Mouse (Mus musculus): ENCODE data around the gene Tmem107. TPM values are rescaled to one million over a fixed set of nuclear protein-coding genes. Genes with fewer than 3 reads are reported as not detected.
"Not testable (repeated sequence)": the region's sequence is repeated elsewhere in the genome, so short reads cannot be mapped to it uniquely, and the experiment has no call there.

Tmem107 gene
- total RNA-seq, 2 experiments from 2014 or later = 5.8 to 7.8 TPM

- no peak for DNase-seq
- intact Hi-C loops (cut with DNase I) = loop anchor here (2.0 to 10.0 kb wide), 3 partner anchors 17 to 325 kb away; partner anchors contain the start of genes 9130213A22Rik and Kdm6b
These were observed 19.1 kb downstream of the Tmem107 start for GRCm38 (mm10) chr11:69089616-69090290.

GRCm38 (mm10) chr11:69090367-69090766 is 19.8 kb downstream of the Tmem107 start:
- no peak for DNase-seq
- intact Hi-C loops (cut with DNase I) = loop anchor here (10.0 kb wide), 1 partner anchor 324 kb away; the partner anchor contains the start of gene Kdm6b

DNA sequence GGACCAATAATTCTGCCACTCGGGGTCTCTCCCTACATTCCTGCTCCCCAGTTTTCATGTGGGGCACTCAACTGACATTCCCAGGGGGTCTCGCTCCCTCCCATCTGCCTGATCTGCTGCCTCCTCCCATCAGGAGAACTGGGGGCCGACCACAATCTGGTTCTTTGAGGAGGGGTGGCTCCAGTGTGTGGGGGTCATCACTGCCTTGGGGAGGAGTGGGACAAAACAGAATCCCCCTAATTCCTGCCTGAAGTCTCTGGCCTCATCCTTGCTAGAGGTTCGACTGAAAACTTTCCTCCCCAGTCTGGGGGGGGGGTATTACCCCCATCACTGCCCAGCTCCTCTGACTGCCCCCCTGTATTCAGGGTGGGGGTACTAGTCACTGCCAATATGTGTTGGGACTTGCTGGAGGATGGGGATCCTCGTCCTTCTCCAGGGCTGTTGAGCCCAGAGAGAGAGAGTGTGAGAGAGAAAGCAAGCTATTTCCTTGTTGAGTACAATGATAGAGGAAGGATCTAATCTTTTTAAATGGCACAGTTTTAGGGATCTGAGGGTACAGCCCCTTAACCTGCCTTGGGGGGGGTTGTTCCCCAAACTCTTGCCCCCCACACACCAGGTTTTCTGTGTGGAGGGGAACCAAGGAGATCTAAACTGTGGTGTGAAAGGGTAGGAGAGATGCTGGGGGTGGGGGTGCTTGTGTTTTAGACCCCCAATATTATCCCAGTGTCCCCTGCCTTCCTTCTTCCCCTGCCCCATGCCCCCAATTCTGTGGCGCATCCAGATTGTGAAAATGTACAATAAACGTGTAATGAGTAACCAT is 21.2 kb downstream of the Tmem107 start:
- DNase-seq = no peak
- intact Hi-C loops (cut with DNase I) = loop anchor here (10.0 kb wide), 1 partner anchor 323 kb away; the partner anchor contains the start of gene Kdm6b

DNA sequence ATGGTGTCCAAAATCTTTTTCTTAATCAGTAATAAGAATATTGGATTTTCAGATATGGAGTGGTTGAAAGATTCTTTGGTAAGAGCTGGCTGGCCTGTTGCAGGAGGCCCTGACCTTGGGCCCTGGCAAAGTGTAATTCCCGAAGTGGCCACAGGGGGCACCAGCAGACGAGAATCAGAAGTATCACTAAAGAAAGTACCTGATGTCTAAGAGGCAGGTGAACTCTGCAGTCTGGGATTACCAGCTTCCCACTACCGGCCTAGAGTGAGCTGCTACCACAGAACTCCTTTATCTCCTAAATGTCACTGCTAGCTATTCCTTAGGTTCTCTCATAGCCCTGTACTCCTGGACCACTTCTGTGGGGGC is 21.8 kb downstream of the Tmem107 start:
- intact Hi-C loops (cut with DNase I) = loop anchor here (10.0 kb wide), 1 partner anchor 322 kb away; the partner anchor contains the start of gene Kdm6b

GRCm38 (mm10) chr11:69092871-69093270 is 22.3 kb downstream of the Tmem107 start:
- intact Hi-C loops (cut with DNase I) = loop anchor here (10.0 kb wide), 1 partner anchor 322 kb away; the partner anchor contains the start of gene Kdm6b

More for the DNA sequence above, 21.8 kb downstream of the Tmem107 start:
- peak; percentile 92 to 95 for DNase-seq

DNA sequence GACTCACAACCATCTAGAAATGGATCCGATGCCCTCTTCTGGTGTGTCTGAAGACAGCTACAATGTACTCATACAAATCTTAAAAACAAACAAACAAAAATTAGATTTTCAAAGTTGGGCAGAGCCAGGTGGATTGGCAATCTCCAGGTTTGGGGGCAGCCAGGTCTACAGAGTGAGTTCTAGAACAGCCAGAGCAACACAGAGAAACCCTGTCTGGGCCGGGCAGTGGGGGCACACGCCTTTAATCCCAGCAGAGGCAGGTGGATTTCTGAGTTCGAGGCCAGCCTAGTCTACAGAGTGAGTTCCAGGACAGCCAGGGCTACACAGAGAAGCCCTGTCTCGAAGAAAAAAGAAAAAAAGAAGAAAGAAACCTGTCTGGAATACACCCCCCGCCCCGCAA is 23.2 kb downstream of the Tmem107 start:
- not testable (repeated sequence) for DNase-seq
- intact Hi-C loops (cut with DNase I) = loop anchor here (10.0 kb wide), 1 partner anchor 321 kb away; the partner anchor contains the start of gene Kdm6b

More at GRCm38 (mm10) chr11:69092871-69093270, 22.3 kb downstream of the Tmem107 start:
- DNase-seq = no peak

- DNase-seq = peak; percentile 99 to 100
- intact Hi-C loops (cut with DNase I) = loop anchor here (10.0 kb wide), 1 partner anchor 320 kb away; the partner anchor contains the start of gene Kdm6b
These were observed 24.3 kb downstream of the Tmem107 start, which contains the start of gene Per1 for GRCm38 (mm10) chr11:69094697-69095429. Gene Per1 (plus strand): TSS chr11:69095217.

DNA sequence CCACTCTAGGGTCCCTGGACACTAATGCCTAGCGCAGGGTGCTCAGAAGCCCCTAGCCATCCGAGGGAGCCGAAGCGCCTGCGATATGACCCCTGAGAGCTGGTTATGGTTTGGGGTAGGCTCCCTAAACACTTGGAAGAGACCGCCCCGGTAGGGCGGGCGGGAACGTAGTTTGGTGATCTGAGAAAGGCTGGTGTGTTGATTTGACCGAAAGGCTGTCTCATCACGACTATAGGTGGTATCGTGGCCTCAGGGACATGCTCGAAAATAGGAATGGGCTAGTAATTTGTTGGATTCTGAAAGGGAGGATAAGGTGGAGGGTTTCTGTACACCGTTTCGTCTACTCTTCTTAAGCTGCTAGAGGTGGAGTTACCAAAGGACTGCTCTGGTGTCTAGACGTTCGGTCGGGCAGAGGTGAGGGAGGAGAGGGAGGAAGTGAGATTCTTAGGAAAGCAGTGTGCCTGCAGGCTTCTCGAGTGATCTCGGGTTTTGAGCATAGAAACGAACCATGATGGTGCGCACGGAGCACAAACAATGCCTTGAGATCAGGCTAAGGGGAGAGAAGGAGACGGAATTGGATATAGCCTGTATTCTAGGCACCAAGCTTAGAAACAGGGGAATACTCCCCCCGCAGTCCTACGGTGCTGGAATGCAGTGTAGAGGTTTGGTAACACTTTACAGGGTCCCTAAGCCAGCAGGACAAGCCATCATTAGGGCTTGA is 25.1 kb downstream of the Tmem107 start:
- DNase-seq = peak; percentile 60 to 68
- intact Hi-C loops (cut with DNase I) = loop anchor here (10.0 kb wide), 1 partner anchor 319 kb away; the partner anchor contains the start of gene Kdm6b

DNA sequence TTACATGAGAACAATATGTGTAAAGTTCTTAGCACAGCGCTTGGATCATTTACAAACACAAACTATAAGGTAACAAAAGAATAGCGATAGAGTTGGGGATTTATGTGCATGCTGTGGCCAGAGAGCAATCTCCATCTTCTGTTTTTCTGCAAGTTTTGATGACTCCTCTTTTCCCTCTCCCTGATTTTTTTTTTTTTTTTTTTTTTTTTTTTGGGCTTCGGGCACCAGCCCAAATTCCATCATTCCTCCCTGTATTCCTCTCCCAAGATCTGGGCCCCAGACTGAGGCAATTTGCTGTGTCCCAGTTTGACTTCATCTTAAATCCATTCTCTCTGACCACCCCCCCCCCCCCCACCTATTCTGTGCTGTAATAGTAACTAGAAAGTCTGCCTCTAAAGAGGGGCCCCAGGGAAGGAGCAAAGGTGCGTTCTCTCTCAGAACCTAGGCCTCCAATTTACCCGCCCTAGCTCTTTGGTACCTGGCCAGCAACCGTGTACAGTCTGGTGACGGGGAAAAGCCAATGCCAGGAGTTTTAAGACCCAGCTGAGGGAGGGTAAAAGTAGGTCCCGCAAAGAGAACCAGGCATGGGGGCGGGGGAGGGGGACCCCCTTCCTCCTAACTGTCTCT is 25.9 kb downstream of the Tmem107 start:
- DNase-seq = no peak
- intact Hi-C loops (cut with DNase I) = loop anchor here (10.0 kb wide), 1 partner anchor 318 kb away; the partner anchor contains the start of gene Kdm6b

GRCm38 (mm10) chr11:69096987-69097900 is 26.6 kb downstream of the Tmem107 start:
- intact Hi-C loops (cut with DNase I) = loop anchor here (10.0 kb wide), 1 partner anchor 318 kb away; the partner anchor contains the start of gene Kdm6b
- peak; percentile 100 for DNase-seq

DNA sequence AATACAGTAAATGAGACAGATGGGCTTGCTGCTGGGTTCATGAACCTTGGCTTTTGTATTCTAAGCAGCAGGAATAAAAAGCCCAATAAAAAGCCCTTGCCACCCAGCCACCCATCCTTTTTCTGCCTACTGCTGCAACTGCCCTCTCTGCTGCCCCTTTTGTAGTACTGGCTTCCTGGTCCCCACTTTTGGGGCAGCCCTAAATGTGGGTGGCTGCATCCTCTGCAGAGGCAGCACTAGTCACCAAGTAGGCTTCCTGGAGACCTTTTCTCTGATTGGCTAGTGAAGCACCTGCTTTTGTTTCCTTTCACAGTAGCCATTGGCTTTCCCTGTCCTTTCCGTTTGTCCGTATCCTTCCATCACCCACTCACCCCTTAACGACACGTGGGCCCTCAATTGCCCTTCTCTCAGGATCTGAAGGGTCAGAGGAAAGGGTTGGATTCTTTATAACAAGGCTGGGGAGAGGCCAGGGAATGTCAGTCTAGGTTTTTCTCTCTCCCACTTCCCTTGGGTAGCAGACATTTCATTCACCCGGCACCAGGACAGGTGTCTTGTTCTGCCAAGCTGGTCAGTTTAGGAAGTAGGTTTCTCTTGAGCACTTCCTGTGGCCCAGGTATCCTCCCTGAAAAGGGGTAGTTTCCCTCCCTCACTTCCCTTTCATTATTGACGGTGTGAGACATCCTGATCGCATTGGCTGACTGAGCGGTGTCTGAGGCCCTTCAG is 27.6 kb downstream of the Tmem107 start:
- peak in 1 of 2 experiments; percentile 48 for DNase-seq
- intact Hi-C loops (cut with DNase I) = loop anchor here (10.0 kb wide), 1 partner anchor 317 kb away; the partner anchor contains the start of gene Kdm6b

GRCm38 (mm10) chr11:69098762-69099091 is 28.1 kb downstream of the Tmem107 start:
- intact Hi-C loops (cut with DNase I) = loop anchor here (10.0 kb wide), 1 partner anchor 316 kb away; the partner anchor contains the start of gene Kdm6b
- peak; percentile 98 for DNase-seq

DNA sequence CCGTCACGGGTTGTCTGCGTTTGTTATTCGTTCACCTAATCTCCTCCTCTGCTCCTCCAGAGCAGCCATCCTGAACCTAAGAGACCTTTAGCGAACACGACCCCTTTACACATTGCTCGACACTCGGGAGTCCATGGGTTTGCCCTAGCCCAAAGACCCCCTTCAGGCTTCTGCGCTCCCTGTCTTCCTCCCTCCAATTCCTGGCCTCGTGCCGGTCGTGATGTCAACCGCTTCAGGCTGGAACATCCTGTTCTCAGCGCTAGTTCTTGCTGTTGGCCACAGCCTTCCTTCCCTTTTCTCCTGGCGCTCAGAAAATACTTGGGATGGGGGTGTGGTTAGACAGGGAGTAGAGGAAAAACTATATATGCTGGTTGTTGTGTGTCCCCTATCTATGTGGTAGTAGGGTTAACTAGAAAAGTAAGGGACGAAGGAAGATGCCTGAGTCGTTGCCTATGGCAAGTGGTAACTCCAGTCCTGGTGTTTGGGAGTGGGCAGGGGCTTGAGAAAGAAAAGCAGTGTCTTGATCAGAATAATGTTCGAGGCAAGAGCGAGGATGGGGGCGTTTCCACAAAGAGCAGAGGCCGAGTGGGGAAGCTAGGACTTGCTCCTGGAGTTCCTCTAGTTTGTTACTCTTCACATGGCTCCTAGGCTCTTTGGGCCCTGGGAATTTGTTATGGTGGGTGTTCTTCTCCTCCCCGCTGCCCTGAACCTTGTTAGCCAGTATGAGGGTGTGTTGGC is 28.7 kb downstream of the Tmem107 start:
- intact Hi-C loops (cut with DNase I) = loop anchor here (10.0 kb wide), 1 partner anchor 315 kb away; the partner anchor contains the start of gene Kdm6b
- peak; percentile 92 to 95 for DNase-seq

- intact Hi-C loops (cut with DNase I) = loop anchor here (2.0 to 10.0 kb wide), 2 partner anchors 15 to 315 kb away; partner anchors contain the start of gene Kdm6b
- DNase-seq = peak; percentile 96 to 97
These were observed 29.3 kb downstream of the Tmem107 start for GRCm38 (mm10) chr11:69099915-69100345.

DNA sequence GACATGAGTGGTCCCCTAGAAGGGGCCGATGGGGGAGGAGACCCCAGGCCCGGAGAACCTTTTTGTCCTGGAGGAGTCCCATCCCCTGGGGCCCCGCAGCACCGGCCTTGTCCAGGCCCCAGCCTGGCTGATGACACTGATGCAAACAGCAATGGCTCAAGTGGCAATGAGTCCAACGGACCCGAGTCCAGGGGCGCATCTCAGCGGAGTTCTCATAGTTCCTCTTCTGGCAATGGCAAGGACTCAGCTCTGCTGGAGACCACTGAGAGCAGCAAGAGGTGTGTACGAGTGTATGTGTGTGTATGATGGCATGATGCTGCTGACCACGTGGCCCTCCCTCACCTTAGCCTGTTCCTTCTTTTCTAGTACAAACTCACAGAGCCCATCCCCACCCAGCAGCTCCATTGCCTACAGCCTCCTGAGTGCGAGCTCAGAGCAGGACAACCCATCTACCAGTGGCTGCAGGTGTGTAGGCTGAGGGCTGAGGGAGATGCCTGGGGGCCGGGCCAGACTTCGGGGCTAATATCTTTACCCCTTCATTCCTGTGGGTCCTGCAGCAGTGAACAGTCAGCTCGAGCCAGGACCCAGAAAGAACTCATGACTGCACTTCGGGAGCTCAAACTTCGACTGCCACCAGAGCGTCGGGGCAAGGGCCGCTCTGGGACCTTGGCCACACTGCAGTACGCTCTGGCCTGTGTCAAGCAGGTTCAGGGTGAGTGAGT is 30.2 kb downstream of the Tmem107 start:
- DNase-seq = no peak
- intact Hi-C loops (cut with DNase I) = loop anchor here (2.0 kb wide), 1 partner anchor 14 kb away; no protein-coding TSS in a partner anchor

Data from heart, postnatal 10 days (tissue).